Mouse (Mus musculus): Measurements from ENCODE around the gene Satb2. TPM values are rescaled to one million over a fixed set of nuclear protein-coding genes. Genes with fewer than 3 reads are reported as not detected.
"Not testable (repeated sequence)": the region's sequence is repeated elsewhere in the genome, so short reads cannot be mapped to it uniquely, and the experiment has no call there.

Gene Satb2
- total RNA-seq, 1 experiment from 2014 or later = 5.0 TPM

DNA sequence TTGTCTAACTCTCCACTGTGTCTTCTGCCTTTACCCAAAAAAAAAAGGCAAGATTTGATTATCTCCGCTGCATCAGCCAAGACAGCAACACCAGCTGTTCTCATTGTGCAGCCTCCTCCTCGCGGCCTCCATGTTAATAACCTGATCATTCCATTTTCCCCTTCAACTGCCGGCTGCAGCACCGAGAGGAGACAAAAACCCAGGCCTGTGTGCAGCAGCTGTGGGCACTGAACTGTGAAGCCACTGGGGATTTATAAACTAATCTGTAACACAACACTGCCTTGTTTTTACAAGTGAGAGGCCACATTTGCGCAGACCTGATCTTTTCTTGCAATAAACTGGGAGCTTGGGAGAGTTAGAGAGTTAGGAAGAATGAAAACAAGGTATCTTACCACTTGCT, 145.1 kb downstream of the Satb2 start:
- no peak for DNase-seq

GRCm38 (mm10) chr1:56832738-56833137, 145.7 kb downstream of the Satb2 start:
- DNase-seq = no peak

- DNase-seq = no peak
Observed at GRCm38 (mm10) chr1:56822735-56823134, 155.7 kb downstream of the Satb2 start.

GRCm38 (mm10) chr1:56822025-56822424, 156.4 kb downstream of the Satb2 start:
- DNase-seq = no peak

DNA sequence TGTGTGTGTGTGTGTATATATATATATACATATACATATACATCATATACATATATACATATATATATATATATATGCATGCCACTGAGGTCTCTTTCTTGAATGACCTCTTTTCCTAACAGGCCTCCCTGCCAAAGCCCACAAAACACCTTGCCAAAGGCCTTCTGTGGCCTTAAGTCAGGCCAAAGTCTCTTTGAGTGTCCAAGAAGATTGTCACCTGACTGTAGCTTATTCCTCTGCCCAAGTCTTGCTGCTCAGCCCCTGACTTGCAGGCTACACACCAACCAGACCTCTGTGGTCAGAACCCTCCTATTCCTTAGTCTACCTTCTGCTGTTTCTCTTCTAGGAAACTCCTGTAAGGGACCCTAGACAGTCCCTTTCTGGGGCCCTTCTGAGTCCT, 164.9 kb downstream of the Satb2 start:
- no peak for DNase-seq

DNA sequence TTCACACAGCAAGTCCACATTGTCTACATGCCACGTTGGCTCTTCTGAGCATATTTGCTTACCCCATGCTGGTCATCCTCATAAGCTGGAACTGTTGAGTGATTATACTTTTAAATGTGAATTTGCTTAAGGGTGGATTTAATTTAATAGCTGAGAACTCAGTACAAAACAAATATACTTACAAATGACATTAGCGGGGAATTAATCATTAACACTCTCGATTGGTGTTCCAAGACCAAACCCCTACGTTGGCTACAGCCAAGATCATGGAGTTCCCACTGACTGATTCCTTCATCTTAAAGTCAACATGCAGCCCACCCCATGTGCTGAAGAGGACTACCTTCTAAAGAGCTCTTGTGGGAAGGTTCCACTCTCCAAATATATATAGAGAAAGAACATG, 165.5 kb downstream of the Satb2 start:
- no peak for DNase-seq

DNA sequence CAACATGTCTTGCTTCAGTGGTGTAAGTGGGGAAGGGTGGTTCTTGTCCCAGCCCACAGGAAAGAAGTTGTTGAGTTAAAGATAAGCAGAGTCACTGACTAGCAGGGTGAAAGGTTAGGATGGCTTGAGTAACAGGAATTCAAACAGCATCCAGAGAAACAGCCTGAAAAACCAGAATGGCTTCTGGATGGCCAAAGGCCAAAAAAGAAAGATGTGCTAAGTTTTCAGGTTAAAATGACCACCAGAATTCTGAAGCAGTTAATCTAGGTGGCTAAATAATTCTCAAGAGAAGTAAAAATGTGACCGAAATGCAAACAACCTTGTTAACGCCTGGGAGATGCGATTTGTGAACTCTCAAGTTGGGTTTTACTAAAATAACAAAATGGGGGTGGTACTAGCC, 167.0 kb downstream of the Satb2 start:
- DNase-seq = no peak

DNA sequence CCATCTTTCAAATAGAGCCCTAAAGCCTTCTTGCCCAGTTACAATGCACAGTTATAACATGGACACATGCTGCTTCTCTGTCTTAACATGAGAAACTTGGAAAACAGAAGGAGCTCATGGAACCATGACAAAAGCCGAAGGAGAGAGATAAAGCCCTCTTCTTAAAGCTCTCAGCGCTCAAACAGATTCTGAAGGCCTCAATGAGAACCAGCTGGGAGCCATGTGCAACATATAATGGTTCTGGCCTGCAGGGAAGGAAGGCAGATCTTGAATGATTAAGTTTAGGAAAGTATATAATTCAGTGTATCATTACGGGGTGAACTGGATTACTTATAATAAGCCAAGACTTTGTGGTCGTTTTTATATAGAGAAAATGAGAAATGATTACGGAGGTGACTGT, 172.4 kb downstream of the Satb2 start:
- no peak for DNase-seq

DNA sequence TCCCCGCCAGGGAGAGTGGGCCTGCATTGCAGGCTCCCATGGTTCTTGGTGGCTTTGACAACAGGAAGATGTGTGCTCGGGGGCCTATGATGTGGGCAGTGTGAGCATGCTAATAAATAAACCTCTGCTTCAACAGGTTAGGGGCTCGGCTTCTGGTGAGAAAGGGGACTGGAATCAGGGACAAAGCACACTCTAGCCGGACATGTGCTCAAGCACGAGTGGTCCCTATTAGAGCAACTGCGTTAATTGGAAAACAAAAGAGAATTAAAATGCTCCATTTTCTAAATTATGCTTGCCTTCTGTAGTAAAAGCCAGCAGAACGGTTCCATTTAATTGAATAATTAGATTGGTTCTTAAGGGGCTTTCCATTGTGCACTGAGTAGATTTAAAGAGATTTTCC, 177.8 kb downstream of the Satb2 start:
- DNase-seq = no peak

GRCm38 (mm10) chr1:56795016-56795608, 183.3 kb downstream of the Satb2 start:
- DNase-seq = no peak

DNA sequence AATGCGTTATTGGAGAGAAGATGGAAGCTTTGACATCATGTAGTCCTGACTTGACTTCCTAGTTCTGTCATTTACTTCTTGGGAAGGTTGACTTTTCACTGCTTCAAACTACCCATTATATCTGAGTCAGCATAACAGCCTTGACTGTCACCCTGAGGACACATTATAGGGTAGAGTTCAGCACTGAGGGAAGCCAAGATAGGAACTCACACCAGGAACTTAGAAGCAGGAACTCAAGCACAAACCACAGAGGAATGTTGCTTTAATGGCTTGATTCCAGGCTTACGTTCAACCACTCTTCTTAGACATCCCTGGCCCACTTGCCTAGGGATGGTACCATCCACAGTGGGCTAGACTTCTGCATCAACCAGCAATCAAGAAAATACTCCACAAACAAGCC, 188.8 kb downstream of the Satb2 start:
- no peak for DNase-seq

DNA sequence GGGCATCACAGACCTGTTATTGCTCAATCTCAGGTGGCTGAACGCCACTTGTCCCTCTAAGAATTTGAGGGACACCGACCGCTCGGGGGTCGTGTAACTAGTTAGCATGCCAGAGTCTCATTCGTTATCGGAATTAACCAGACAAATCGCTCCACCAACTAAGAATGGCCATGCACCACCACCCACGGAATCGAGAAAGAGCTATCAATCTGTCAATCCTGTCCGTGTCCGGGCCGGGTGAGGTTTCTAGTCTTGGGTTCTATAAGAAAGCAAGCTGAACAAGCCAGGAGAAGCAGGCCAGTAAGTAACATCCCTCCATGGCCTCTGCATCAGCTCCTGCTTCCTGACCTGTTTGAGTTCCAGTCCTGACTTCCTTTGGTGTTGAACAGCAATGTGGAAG, 196.3 kb downstream of the Satb2 start:
- DNase-seq = not testable (repeated sequence)

DNA sequence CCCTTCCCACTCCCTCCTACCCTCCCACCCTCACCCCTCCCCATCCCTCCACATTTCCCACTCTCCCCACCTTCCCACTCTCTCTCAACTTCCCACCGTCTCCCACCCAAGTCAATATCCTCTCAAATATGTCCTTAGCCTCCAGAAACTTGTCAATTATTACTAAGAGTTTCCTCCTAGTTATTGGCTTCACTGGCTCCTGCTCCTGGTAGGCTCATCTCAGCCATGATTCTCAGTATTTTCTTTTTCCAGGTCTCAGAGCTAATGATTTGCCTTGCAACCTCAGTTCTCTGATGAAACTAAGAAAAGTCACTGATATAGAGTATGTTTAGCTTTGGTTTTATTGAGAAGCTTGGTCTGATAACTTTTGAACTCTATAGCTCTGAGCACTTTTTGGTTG, 214.2 kb downstream of the Satb2 start:
- no peak for DNase-seq

DNA sequence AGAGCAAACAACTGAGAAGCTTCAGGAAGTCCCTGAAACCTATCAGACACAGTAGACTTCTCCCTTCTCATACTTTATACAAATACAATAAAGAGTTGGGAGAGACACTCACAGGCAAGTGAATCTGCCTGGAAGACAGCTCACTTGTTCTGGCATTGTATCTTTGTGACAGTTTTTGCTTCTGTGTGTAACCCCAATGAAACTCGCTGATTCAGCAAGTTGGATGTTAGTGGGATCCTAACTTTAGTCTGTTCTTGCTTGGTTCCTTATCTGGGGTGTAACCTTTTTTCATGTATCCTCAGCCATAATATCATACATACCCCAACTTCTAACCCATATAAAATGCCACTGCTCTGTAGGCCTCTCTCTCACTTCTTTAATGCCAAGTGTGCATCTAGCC, 216.9 kb downstream of the Satb2 start:
- DNase-seq = no peak

- no peak for DNase-seq
Observed at GRCm38 (mm10) chr1:56753283-56753682, 225.2 kb downstream of the Satb2 start.

- no peak for DNase-seq
Observed at GRCm38 (mm10) chr1:56750693-56751092, 227.8 kb downstream of the Satb2 start.

DNA sequence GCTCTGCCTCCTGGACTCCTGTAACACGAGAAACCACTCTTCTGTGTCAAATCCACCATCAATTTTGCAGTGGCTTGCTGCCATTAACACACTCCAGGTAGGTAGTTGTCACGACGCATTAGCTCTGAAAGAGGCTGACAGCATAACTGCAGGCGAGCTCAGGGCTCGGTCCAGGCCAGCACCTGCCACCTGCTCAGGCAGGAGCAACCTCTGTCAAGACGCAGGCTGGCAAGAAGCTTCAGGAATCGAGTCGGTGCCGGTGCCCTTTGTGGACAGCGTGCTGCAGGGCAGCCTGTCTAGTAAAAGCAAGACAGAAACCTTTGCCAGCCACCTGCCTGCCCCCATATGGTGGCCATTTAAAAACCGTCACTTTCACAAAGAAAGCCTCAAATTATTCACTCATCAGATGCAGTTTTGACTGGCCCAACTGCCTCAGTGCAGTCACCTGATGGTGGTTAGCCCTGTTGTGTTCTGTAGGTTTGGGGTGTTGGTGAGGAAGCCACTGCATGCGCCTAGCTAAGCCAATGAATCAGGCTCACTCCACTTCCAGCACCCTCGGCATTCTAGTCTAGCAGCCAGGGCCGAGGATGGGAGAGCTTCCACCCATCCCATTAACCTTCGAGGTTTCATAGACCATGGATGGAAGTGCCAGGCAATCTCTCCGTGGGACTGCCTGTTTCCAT, 228.7 kb downstream of the Satb2 start:
- peak; percentile 4 for DNase-seq

DNA sequence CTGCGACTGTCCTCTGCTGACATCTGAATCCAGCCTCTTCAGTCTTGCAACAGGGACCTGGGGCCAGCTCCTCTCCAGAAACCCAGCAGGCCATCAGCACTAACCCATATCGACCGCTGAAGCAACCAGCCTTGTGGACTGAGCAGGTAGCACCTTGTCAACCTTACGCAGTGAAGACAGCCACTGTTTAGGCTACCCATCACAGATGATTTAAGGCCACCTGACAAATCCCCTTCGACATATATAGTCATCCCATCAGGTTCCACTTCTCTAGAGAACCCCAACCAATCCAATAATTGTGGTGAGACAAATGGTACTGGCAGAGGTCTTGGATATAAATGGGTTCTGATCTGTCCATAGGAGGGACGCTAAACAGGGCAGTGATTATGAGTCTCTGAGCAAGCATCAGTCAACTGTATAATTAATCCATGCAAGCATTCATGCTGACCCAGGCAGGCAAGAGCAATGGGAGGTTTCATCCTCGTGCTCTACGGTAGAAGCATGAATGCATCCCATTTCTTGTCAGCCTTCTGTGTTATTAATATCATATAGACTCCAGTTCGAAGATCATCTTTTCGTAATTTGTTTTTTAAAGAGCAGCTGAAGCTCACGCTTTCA, 229.5 kb downstream of the Satb2 start:
- no peak for DNase-seq

Small RNAs within 50 kb of the gene (microRNA-seq; reads per million reads assigned to microRNA genes)
- 0 reads per million in 2 experiments for gene Gm23943

All from adrenal gland, postnatal 25 days (tissue).